Mouse (Mus musculus) v-Abl transformed pro-B cells (cell line): Measurements from ENCODE around the gene Cggbp1.
"Not testable (repeated sequence)": the region's sequence is repeated elsewhere in the genome, so short reads cannot be mapped to it uniquely, and the experiment has no call there.

Source experiments
- in situ Hi-C, 2 experiments: fragments of 400-800 bp; cut with MboI; formaldehyde crosslinking; loops; one replicate each; pipeline ENCODE4 v1.15.1; 2025; ENCODE audit not compliant: unreplicated experiment in 2 of 2

The Cggbp1 gene

DNA sequence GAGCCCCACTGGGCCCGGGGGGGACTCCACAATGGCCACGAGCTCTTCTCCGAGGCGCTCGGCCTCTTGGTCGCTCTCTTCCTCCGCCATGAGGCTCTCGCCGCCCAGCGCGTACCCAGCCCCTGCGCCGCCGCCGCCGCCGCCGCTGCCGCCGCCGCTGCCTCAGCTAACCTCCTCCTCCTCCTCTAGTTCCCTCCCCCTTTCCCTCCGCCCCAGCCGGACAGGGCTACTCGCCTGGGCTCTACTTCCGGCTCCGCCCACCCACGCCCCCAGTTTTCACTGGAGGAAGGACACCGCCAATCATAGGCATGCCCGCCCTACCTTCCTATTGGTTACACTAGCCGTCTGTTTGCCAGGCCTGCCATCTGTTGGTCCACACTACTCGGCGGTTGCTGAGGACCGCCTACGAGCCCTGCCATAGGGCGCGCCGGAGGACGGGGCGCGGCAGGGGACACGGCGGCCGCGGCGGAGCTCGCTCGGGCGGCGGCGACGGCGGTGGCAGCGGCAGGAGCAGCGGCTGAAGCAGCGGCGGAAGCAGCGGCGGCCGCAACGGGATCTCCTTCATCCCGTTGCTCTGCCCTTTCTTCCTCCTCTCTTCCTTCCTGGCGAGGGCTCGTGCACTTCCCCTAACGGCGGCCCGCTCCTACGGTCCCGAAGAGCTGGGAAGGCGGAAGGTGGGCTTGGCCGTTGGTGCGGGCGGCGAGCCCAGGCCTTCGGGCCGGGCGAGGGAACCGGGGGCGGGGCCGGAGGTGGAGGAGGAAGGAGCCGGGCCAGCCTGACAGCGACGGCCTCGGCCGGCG is at the start of gene Cggbp1, which contains the start of gene Zfp654:
Gene Cggbp1, plus strand, starts transcription at position 434 of the 800 bp plus-strand sequence.
Gene Zfp654, minus strand, starts transcription at position 90 of the 800 bp plus-strand sequence.
- in situ Hi-C loops: no loop called here

DNA sequence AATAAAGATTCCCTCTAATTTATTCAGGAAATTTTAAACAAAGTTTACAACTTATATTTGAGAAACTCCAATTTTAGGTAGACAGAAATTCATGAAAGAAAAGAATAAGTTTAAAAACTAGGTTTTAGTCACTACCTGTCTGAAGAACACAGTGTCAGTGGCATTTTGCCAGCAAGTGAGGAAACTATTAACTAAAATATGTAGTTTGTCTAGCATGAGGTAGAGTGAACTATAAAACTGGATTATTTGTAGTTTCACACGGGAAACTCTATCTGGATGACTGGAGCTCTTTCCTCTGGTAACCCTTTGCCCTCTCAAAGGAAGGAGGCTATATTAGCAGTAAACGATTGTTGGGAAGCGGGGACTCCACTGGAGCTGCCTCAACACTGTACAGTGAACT is 48.8 kb upstream of the Cggbp1 start:
- in situ Hi-C loops: no loop called here

DNA sequence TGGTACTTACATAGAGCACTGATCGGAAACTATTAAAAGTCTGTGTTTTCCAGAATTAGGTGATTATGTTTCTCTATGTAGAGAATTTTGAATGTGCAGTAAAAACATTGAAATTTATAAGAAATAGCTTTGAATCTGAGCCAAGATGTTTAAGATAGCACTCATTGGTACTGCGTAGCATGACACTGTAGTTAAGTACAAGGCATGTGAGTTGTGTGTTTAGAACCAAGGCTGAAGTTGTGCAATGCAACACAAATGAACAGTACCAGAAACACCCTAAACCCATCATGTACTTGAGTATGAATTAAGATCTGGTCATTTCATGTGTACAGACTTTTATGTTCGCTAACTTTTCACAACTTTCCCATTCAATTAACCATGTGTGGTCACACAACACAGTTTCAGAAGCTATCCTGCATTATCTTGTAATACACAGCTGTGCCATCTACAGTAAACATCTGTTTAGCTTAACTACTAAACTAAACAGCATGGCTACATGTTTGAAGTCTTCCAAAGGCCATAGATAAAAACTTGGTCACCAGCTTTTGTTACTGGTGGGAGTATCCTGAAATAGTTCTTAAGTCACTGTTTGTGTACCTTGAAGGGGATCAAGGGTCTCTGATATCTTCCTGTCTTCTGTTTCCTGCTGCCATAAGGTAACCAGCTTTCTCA is 34.6 kb upstream of the Cggbp1 start:
- in situ Hi-C loops: no loop called here

DNA sequence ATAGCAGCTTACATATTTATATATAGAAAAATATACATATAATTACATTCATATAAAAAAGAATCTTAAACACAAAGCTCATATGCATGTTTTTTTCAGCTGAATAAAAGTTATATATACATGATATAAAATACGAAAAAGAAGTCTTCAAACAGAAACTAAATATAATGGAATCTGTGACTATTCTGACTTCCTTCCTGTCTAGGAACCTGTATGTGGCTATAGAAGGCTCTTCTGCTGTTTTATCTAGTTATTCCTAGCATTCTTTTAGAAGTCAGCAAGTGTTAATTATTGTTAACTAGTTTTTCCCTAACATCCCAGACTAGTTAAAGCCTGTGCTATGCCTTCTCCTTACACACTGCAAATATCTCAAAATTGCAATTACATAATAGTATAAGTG is 27.9 kb upstream of the Cggbp1 start:
- in situ Hi-C loops: loop anchor here in 1 of 2 experiments (10.0 kb wide), 1 partner anchor 49 kb away; the partner anchor contains the start of gene 4930453N24Rik

DNA sequence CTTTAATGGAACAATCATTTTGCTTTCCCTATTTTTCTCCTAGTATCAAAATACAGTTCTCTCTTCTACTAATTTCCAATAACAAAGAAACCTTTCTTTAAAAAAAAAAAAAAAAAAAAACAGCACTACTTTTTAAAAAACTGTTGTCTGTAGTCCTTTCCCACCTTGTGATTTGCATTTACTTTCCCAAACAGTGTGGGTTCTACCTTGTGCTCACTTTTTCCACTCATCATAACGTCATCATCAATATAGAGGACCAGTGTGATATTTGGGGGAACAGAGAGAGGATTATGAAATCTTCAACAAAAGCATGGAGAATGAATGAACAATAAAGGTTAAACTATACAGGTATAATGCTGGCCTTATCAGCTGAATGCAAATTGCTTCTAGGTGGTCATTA is 27.3 kb upstream of the Cggbp1 start:
- in situ Hi-C loops: loop anchor here in 1 of 2 experiments (10.0 kb wide), 1 partner anchor 50 kb away; the partner anchor contains the start of gene 4930453N24Rik

GRCm38 (mm10) chr16:64830291-64830690 is 21.5 kb upstream of the Cggbp1 start:
- in situ Hi-C loops: no loop called here

- in situ Hi-C loops: loop anchor here in 1 of 2 experiments (5.0 kb wide), 1 partner anchor 49 kb away; no protein-coding TSS in a partner anchor
Measured at GRCm38 (mm10) chr16:64835996-64836545, 15.7 kb upstream of the Cggbp1 start.

- in situ Hi-C loops: loop anchor here in 1 of 2 experiments (5.0 kb wide), 1 partner anchor 49 kb away; no protein-coding TSS in a partner anchor
Measured at GRCm38 (mm10) chr16:64836709-64837108, 15.1 kb upstream of the Cggbp1 start.

DNA sequence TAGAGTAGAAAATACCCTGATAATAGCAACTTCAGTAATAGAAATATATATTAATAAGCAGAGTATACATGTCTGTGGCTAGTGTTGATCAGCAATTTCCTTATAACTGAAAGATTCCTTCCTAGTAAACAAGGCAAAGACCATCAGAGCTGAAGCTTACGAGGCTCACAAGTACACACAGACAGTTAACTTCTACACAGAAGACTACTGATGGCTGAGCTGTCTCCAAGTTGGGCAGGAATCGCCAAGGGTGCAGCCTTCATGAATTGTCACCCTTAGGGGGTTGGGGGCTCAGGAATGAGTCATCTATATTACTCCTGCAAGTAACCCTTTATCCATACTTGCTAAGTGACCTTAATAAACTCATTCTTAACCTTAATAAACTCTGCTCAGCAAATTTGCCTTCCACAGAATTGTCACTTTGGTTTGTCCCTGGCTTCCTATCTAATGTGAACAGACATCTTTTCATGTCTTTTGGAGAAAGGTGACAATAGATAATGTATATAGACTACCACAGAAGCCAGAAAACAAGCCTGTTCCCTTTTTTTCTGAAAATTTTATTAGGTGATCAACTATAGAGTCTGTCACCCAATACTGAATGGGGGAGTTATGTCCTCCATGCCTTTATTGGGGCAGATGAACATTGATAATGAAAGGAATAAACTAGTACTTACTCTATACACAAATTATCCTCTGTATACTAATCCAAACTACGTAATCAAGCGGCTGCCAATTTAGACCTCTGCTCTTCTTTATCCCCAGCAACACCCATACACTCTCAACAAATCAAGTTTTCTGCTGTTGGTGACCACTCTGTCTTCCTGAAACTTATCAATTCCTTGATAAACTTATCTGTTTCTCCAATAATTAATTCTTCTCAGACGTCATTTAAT is 10.1 kb upstream of the Cggbp1 start:
- in situ Hi-C loops: no loop called here

GRCm38 (mm10) chr16:64842374-64842729 is 9.4 kb upstream of the Cggbp1 start:
- in situ Hi-C loops: no loop called here

- in situ Hi-C loops: no loop called here
Measured at GRCm38 (mm10) chr16:64845947-64846346, 5.8 kb upstream of the Cggbp1 start.

GRCm38 (mm10) chr16:64850287-64851084 is 1.3 kb upstream of the Cggbp1 start:
- in situ Hi-C loops: no loop called here

DNA sequence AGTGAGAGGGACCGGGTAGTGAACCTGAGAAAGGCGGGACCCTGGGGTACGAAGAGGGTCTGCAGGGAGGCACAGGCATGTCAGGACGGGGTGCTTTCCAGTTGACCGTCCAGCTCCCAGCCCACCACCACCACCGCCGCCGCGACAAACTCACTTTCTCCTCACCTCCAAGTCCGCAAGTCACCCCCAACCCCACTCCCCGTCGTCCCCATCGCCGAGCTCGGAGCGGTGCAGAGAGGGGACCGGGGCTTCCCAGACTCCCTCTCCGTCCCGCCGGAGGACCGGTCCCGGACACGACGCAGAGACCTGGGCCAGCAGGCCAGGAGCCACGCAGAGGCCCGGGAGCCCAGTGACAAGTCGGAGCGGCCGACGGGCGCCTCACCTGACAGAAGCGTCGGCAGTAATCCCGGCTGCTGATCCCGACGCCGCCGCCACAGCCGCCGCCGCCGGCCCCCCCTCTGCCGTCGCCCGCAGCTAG is 672 bp upstream of the Cggbp1 start:
- in situ Hi-C loops: no loop called here

DNA sequence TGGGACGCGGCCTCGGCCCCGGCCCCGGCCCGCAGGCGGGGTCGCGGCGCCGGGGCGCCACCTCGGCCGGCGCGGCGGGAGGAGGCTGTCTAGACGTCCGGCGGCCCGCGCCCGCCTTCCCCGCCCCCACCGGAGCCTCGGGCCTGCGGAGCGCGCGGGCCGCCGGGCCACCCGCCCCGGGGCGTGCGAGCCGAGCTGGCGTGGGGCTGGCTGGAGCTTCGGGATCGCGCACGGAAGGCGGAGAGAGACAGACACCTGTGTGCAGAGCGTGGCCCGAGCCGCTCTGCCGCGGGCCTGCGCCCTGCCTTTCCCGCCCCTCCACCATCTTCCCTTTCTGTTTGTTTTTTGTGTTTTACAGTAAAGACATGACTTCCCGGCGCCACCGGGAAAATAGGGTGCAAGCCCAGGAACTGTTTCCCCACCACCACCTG is 660 bp downstream of the Cggbp1 start:
- in situ Hi-C loops: no loop called here

DNA sequence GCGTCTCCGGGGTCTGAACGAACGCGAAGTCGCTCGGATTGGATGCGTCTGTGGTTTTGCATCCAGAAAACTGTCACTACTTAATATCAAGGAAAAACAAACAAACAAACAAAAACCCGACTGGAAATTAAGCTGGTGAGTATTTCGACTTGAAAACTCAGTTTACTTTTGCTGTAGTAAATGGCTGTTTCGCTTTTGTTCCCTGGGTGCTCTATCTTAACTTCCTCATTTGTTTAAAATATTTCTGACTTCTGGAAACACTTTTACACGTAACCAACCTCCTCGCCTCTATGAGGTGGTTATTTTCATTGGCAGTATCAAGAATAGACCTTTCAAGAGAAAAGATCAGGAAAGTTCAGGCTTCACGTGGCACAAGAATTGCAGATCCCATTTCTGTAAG is 1.1 kb downstream of the Cggbp1 start:
- in situ Hi-C loops: no loop called here

GRCm38 (mm10) chr16:64856946-64857345 is 5.2 kb downstream of the Cggbp1 start:
- in situ Hi-C loops: no loop called here

GRCm38 (mm10) chr16:64865841-64866240 is 14.0 kb downstream of the Cggbp1 start:
- in situ Hi-C loops: not testable (repeated sequence)

GRCm38 (mm10) chr16:64868613-64869012 is 16.8 kb downstream of the Cggbp1 start:
- in situ Hi-C loops: no loop called here

- in situ Hi-C loops: loop anchor here in 1 of 2 experiments (10.0 kb wide), 1 partner anchor 105 kb away; no protein-coding TSS in a partner anchor
Measured at GRCm38 (mm10) chr16:64869621-64870020, 17.8 kb downstream of the Cggbp1 start.
